Mouse (Mus musculus) liver, embryonic 13.5 days (tissue): Measurements from ENCODE around the gene Foxa3. TPM values are rescaled to one million over a fixed set of nuclear protein-coding genes. Genes with fewer than 3 reads are reported as not detected.

ENCODE experiments used
- ATAC-seq: fragments of 200-750 bp; cut with Nextera tagmentation; 2 replicates; pipeline ENCODE4 v1.8.0; 2017; ENCODE audit warnings: low read depth, mild to moderate bottlenecking, moderate number of reproducible peaks, moderate library complexity
- DNase-seq: peaks from one replicate; pipeline ENCODE4 v3.0.0; 2022
- H3K27ac ChIP-seq: fragments of 300-500 bp; sonication (generic); 2 replicates; pipeline ENCODE4 v1.5.1; 2015; ENCODE audit warnings: moderate library complexity, mild to moderate bottlenecking, inconsistent platforms
- H3K27me3 ChIP-seq: fragments of 300-500 bp; sonication (generic); 2 replicates; pipeline ENCODE4 v1.6.1; 2015; ENCODE audit warnings: mild to moderate bottlenecking, inconsistent platforms
- H3K36me3 ChIP-seq: fragments of 300-500 bp; sonication (generic); 2 replicates; pipeline ENCODE4 v1.6.1; 2015; ENCODE audit warnings: mild to moderate bottlenecking, inconsistent platforms
- H3K4me1 ChIP-seq: fragments of 300-500 bp; sonication (generic); replicated peaks from 2 replicates; pipeline ENCODE4 v1.6.1; 2015; ENCODE audit warnings: inconsistent platforms
- H3K4me2 ChIP-seq: fragments of 300-500 bp; sonication (generic); 2 replicates; pipeline ENCODE4 v1.6.1; 2015; ENCODE audit warnings: inconsistent platforms, mild to moderate bottlenecking, moderate library complexity
- H3K4me3 ChIP-seq: fragments of 300-500 bp; sonication (generic); replicated peaks from 2 replicates; pipeline ENCODE4 v1.5.1; 2015; ENCODE audit warnings: mild to moderate bottlenecking, inconsistent platforms
- H3K9ac ChIP-seq: fragments of 300-500 bp; sonication (generic); 2 replicates; pipeline ENCODE4 v1.6.1; 2015; ENCODE audit warnings: mild to moderate bottlenecking, inconsistent platforms
- H3K9me3 ChIP-seq: fragments of 300-500 bp; sonication (generic); replicated peaks from 2 replicates; pipeline ENCODE4 v1.6.1; 2016; ENCODE audit warnings: inconsistent platforms
- WGBS: fragments of 180-500 bp; shearing (Covaris S2); methylation state at CpG from one replicate; pipeline ENCODE4 v1.1.7; 2015; ENCODE audit not compliant: insufficient replicate concordance; 5-methylcytosine and 5-hydroxymethylcytosine counted together
- polyA plus RNA-seq: library from polyadenylated mRNA; unstranded; fragments of >200 nt; fragmentation: Nextera tagmentation; extraction: Ambion mirVana; gene quantifications from 2 replicates; pipeline ENCODE4 v1.2.1, GENCODE M21; 2015

The Foxa3 gene
- polyA plus RNA-seq, 1 experiment from 2014 or later, result 25.6 TPM

DNA sequence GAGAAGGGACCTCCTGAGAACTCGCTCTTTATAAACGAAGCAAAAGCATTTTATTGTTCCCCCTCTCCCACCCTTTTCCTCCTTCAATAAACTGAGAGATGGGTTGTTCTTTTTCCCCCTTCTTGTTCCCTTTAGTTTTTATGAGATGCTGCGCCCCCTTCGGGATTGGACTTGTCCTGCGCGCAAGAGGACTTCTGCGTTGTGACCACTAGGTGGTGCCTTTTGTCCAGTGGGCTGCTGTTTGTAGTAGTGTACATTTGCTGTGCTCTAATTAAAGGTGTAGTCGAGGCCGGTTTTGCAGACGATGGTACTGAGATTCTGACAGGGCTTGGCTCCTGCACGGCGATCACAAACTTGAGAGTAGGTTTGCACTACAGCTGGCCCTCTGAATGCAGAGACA lies 16.9 kb downstream of the Foxa3 start:
- H3K4me3 ChIP-seq, result peak overlapping the region; percentile 84
- no peaks in the 10 kb centered on the region for H3K27me3 ChIP-seq
- H3K9ac ChIP-seq, result 0 out of 2 replicates have a peak overlapping the region, but pooled peaks have one; percentile 9
- WGBS, result 4% methylated on average over 12 of the region's 12 CpGs
- ATAC-seq, result no peak
- H3K36me3 ChIP-seq, result peaks cover 18% of the 10 kb centered on the region
- H3K27ac ChIP-seq, result peak overlapping the region; percentile 48; the same call in 1 of the 2 replicates
- DNase-seq, result peak; percentile 70
- peaks cover 72% of the 10 kb centered on the region for H3K4me1 ChIP-seq
- H3K9me3 ChIP-seq, result no peaks in the 10 kb centered on the region
- H3K4me2 ChIP-seq, result peak overlapping the region; percentile 99

DNA sequence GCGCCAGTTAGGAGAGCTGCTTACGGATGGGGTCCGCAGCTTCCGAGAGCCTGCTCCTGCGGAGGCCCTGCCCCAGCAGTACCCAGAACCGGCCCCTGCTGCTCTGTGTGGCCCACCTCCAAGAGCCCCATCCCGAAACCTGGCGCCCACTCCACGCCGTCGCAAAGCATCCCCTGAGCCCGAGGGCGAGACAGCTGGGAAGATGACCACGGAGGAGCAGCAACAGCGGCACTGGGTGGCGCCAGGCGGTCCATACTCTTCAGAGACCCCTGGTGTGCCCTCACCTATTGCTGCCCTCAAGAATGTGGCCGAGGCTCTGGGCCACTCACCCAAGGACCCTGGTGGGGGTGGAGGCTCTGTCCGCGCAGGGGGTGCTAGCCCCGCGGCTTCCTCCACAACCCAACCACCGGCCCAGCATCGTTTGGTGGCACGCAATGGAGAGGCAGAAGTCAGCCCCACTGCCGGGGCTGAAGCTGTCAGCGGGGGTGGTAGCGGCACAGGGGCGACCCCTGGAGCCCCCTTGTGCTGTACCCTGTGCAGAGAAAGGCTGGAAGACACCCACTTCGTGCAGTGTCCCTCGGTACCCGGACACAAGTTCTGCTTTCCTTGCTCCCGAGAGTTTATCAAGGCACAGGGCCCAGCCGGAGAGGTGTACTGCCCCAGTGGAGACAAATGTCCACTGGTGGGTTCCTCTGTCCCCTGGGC lies 17.8 kb downstream of the Foxa3 start:
- Histone ChIP-seq H3K4me1 (peaks cover 77% of the 10 kb centered on the region), H3K27ac (no peak overlapping the region), H3K4me3 (peak overlapping the region; percentile 84), H3K9ac (peak overlapping the region; percentile 90), H3K4me2 (peak overlapping the region; percentile 99), H3K36me3 (peaks cover 18% of the 10 kb centered on the region), H3K27me3 (no peaks in the 10 kb centered on the region), H3K9me3 (no peaks in the 10 kb centered on the region)
- ATAC-seq (no peak), DNase-seq (no peak)
- 77% methylated on average over 34 of the region's 34 CpGs for WGBS

- no peaks in the 10 kb centered on the region for H3K27me3 ChIP-seq
- DNase-seq (no peak), ATAC-seq (no peak)
- H3K4me3 ChIP-seq, result peak overlapping the region; percentile 84
- peak overlapping the region; percentile 91 for H3K27ac ChIP-seq
- no peaks in the 10 kb centered on the region for H3K9me3 ChIP-seq
- WGBS, result 11% methylated on average over 34 of the region's 34 CpGs
- peaks cover 78% of the 10 kb centered on the region for H3K4me1 ChIP-seq
- H3K36me3 ChIP-seq, result peaks cover 18% of the 10 kb centered on the region
- H3K9ac ChIP-seq, result peak overlapping the region; percentile 90
- peak overlapping the region; percentile 99 for H3K4me2 ChIP-seq
Observed at GRCm38 (mm10) chr7:19004631-19005079, 18.7 kb downstream of the Foxa3 start.

DNA sequence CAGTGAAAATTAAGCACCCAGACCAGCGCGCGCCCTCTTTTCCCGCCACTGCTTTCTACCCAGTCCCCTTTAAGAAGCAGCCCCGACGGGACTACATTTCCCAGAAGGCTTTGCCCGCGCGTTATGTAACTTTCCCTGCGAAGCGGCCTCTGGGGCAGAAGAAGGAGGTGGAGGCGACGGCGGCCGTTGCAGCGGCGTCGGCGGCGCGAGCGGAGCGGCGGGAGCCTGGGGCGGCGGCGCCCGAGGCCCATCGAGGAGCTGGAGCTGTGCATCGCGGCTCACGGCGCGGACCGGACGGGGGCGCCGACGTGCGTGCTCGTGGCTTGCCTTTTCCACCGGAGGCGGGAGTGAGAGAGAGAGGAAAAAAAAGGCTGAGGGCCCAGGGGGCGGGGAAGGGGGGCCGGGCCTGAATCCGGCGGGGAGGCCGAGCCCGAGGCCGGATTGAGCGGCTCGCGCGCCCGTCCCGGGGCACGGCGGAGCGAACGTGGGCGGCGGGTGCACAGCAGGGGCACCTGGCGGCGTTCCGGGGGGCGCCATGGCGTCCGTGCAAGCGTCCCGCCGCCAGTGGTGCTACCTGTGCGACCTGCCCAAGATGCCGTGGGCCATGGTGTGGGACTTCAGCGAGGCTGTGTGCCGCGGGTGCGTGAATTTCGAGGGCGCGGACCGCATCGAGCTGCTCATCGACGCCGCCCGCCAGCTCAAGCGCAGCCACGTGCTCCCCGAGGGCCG lies 19.3 kb downstream of the Foxa3 start, which contains the start of gene Irf2bp1:
Gene Irf2bp1, plus strand, starts transcription at position 143 of the 729 bp plus-strand sequence.
- ATAC-seq (peak; percentile 62), DNase-seq (peak; percentile 88)
- Histone ChIP-seq H3K27ac (peak within 1 kb of the TSS; percentile 91), H3K4me1 (peaks cover 75% of the 10 kb centered on the region), H3K9ac (peak within 1 kb of the TSS; percentile 90), H3K4me3 (peak within 1 kb of the TSS; percentile 84), H3K9me3 (no peaks in the 10 kb centered on the region), H3K27me3 (no peaks in the 10 kb centered on the region), H3K4me2 (peak within 1 kb of the TSS; percentile 99), H3K36me3 (peaks cover 18% of the 10 kb centered on the region)
- under 1% methylated on average over 86 of the region's 90 CpGs for WGBS

DNA sequence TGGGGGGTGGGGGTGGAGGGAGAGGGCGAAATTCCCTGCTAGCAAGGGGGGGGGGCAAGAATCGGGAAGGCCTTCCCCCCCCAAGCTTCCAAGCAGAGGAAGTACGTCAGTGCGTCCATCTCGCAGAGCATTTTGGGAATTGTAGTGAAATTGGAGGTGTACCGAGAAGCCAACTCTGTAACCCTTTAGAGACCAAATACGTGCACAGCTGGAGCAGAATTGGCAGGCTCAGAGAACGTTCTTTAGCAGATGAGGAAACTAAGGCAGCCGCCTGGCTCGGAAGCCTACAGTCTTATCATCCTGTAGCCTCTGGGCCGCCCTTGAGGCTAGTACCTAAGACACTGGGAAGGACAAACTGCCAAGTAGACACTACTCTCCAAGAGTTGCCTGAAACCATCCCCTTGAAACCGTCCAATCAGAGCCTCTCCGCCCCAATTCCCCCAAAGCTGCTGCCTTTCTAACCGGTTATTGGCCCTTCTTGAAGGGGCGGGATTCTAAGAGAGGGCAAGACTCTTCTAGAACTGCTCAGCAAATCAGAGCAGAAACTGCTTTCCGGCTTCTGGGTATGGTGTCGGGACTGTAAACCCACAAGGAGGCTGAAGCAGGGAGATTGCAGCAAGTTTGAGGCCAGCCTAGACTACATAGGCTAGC lies 20.4 kb downstream of the Foxa3 start:
- Histone ChIP-seq H3K9ac (peak overlapping the region; percentile 69), H3K4me3 (peak overlapping the region; percentile 59), H3K36me3 (peaks cover 18% of the 10 kb centered on the region), H3K4me2 (peak overlapping the region; percentile 99), H3K27me3 (no peaks in the 10 kb centered on the region), H3K27ac (peak overlapping the region; percentile 91), H3K9me3 (no peaks in the 10 kb centered on the region), H3K4me1 (peaks cover 69% of the 10 kb centered on the region)
- ATAC-seq (peak; percentile 67), DNase-seq (peak; percentile 76)
- WGBS, result under 1% methylated on average over 17 of the region's 17 CpGs

GRCm38 (mm10) chr7:19002115-19002514 lies 21.2 kb downstream of the Foxa3 start:
- Histone ChIP-seq H3K4me1 (peaks cover 62% of the 10 kb centered on the region), H3K27me3 (no peaks in the 10 kb centered on the region), H3K4me2 (peak overlapping the region; percentile 99), H3K27ac (peak overlapping the region; percentile 91), H3K9me3 (no peaks in the 10 kb centered on the region), H3K36me3 (peaks cover 20% of the 10 kb centered on the region), H3K9ac (0 out of 2 replicates have a peak overlapping the region, but pooled peaks have one; percentile 70), H3K4me3 (peak overlapping the region; percentile 59)
- no peak for DNase-seq
- ATAC-seq, result no peak
- WGBS, result 35% methylated on average over 4 of the region's 4 CpGs

DNA sequence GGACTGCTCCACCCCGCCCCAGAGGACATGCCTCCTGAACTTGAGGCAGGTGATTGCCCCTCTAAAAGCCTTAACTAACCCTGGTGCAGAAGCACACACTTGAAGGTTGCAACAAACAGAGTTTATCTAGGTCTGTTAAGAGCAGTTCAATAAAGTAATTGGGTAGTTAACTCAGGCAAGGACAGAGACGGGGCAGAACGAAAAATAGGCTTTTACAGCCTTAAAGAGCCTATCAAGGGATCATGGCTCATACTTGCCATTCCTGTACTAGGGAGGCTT lies 21.6 kb downstream of the Foxa3 start:
- no peak for DNase-seq
- Histone ChIP-seq H3K27me3 (no peaks in the 10 kb centered on the region), H3K36me3 (peaks cover 17% of the 10 kb centered on the region), H3K27ac (peak overlapping the region; percentile 91), H3K4me3 (peak overlapping the region; percentile 58), H3K4me1 (peaks cover 59% of the 10 kb centered on the region), H3K9me3 (no peaks in the 10 kb centered on the region), H3K9ac (peak overlapping the region; percentile 70), H3K4me2 (peak overlapping the region; percentile 99)
- 75% methylated on average over 3 of the region's 3 CpGs for WGBS
- no peak for ATAC-seq

GRCm38 (mm10) chr7:19001066-19001806 lies 22.1 kb downstream of the Foxa3 start:
- peak; percentile 70 for DNase-seq
- ATAC-seq, result peak; percentile 18; the same call in 1 of the 2 replicates
- Histone ChIP-seq H3K27me3 (no peaks in the 10 kb centered on the region), H3K36me3 (peaks cover 16% of the 10 kb centered on the region), H3K9ac (peak overlapping the region; percentile 70), H3K9me3 (no peaks in the 10 kb centered on the region), H3K4me1 (peaks cover 54% of the 10 kb centered on the region), H3K4me3 (peak overlapping the region; percentile 58), H3K27ac (peak overlapping the region; percentile 91), H3K4me2 (peak overlapping the region; percentile 99)
- 18% methylated on average over 18 of the region's 18 CpGs for WGBS

DNA sequence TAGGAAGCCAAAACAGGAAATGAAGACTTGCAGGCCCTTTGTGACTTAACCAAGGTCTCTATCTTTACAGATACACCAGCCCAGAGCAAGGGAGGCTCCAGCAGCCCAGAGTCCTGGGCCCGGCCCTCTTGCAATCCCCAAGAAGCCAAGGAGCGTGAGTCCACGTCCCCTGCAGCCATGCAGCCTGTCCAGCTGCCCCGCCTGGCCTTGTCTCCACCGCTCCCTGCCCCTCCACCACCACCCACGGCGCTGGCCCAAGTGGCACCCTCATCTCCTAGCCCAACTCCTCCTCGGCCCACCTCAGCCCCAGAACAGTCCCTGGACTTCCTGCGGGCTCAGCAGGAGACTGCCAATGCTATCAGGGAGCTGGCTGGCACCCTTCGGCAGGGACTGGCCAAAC lies 22.9 kb downstream of the Foxa3 start:
- DNase-seq (no peak), ATAC-seq (no peak)
- H3K9me3 ChIP-seq, result no peaks in the 10 kb centered on the region
- peak overlapping the region; percentile 58 for H3K4me3 ChIP-seq
- H3K4me2 ChIP-seq, result peak overlapping the region; percentile 99
- 30% methylated on average over 10 of the region's 10 CpGs for WGBS
- peak overlapping the region; percentile 70 for H3K9ac ChIP-seq
- H3K36me3 ChIP-seq, result peaks cover 8% of the 10 kb centered on the region
- H3K4me1 ChIP-seq, result peaks cover 46% of the 10 kb centered on the region
- H3K27ac ChIP-seq, result peak overlapping the region; percentile 66
- no peaks in the 10 kb centered on the region for H3K27me3 ChIP-seq

GRCm38 (mm10) chr7:18998835-18999234 lies 24.5 kb downstream of the Foxa3 start:
- whole genome bisulfite sequencing, result 53% methylated on average over 9 of the region's 9 CpGs
- Histone ChIP-seq H3K27ac (no peak overlapping the region), H3K4me3 (no peak overlapping the region), H3K4me1 (peaks cover 37% of the 10 kb centered on the region), H3K4me2 (no peak overlapping the region), H3K36me3 (0 out of 2 replicates have a peak, but pooled peaks cover 6% of the 10 kb centered on the region), H3K27me3 (peaks cover 7% of the 10 kb centered on the region; the same call in 1 of the 2 replicates), H3K9ac (no peak overlapping the region), H3K9me3 (no peaks in the 10 kb centered on the region)
- ATAC-seq, result no peak
- DNase-seq, result no peak
